Mouse (Mus musculus) kidney, embryonic 14.5 days (tissue): ENCODE results near the gene C1qtnf7. TPM values are rescaled to one million over a fixed set of nuclear protein-coding genes. Genes with fewer than 3 reads are reported as not detected.

Experiments
- ATAC-seq: fragments of 200-750 bp; cut with Nextera tagmentation; 2 replicates; pipeline ENCODE4 v1.8.0; 2017; ENCODE audit warnings: moderate number of reproducible peaks, mild to moderate bottlenecking, moderate TSS enrichment, moderate library complexity; ENCODE audit not compliant: low FRiP score, low TSS enrichment
- H3K27ac ChIP-seq: fragments of 300-500 bp; sonication (generic); 2 replicates; pipeline ENCODE4 v1.5.1; 2014; ENCODE audit warnings: low read depth, mild to moderate bottlenecking, low read length, moderate library complexity, mixed read lengths
- H3K27me3 ChIP-seq: fragments of 300-500 bp; sonication (generic); 2 replicates; pipeline ENCODE4 v1.6.1; 2014; ENCODE audit warnings: mild to moderate bottlenecking, low read length; ENCODE audit not compliant: control insufficient read depth, insufficient read depth
- H3K36me3 ChIP-seq: fragments of 300-500 bp; sonication (generic); 2 replicates; pipeline ENCODE4 v1.6.1; 2014; ENCODE audit warnings: low read length, mixed read lengths; ENCODE audit not compliant: control insufficient read depth, insufficient read depth
- H3K4me1 ChIP-seq: fragments of 300-500 bp; sonication (generic); 2 replicates; pipeline ENCODE4 v1.6.1; 2014; ENCODE audit warnings: low read length, mixed read lengths; ENCODE audit not compliant: control insufficient read depth, insufficient read depth
- H3K4me2 ChIP-seq: fragments of 300-500 bp; sonication (generic); replicated peaks from 2 replicates; pipeline ENCODE4 v1.6.1; 2014; ENCODE audit warnings: low read depth, mild to moderate bottlenecking, low read length
- H3K4me3 ChIP-seq: fragments of 300-500 bp; sonication (generic); 2 replicates; pipeline ENCODE4 v1.5.1; 2014; ENCODE audit warnings: mild to moderate bottlenecking, low read length
- H3K9ac ChIP-seq: fragments of 300-500 bp; sonication (generic); 2 replicates; pipeline ENCODE4 v1.6.1; 2014; ENCODE audit warnings: low read depth, mild to moderate bottlenecking, low read length, moderate library complexity
- H3K9me3 ChIP-seq: fragments of 300-500 bp; sonication (generic); 2 replicates; pipeline ENCODE4 v1.6.1; 2016; ENCODE audit warnings: low read length; ENCODE audit not compliant: control insufficient read depth
- WGBS: fragments of 180-500 bp; shearing (Covaris S2); extraction: QIAGEN DNeasy Blood & Tissue Kit; methylation state at CpG from one replicate; pipeline ENCODE4 v1.1.7; 2014; 5-methylcytosine and 5-hydroxymethylcytosine counted together
- polyA plus RNA-seq: library from polyadenylated mRNA; unstranded; fragments of >200 nt; fragmentation: Nextera tagmentation; extraction: Ambion mirVana; gene quantifications from 2 replicates; pipeline ENCODE4 v1.2.1, GENCODE M21; 2014

Gene C1qtnf7
- polyA plus RNA-seq, 1 experiment from 2014 or later = 2.4 TPM

- 0 out of 2 replicates have a peak, but pooled peaks have one; percentile 34 for ATAC-seq
- H3K4me1 ChIP-seq = peaks cover 15% of the 10 kb centered on the region; the same call in 1 of the 2 replicates
- H3K4me2 ChIP-seq = peak overlapping the region; percentile 43
- H3K27me3 ChIP-seq = no peaks in the 10 kb centered on the region
- peak overlapping the region; percentile 51; the same call in 1 of the 2 replicates for H3K4me3 ChIP-seq
- 31% methylated on average over 6 of the region's 6 CpGs for WGBS
- no peaks in the 10 kb centered on the region for H3K36me3 ChIP-seq
- H3K27ac ChIP-seq = no peak overlapping the region; the same call in 1 of the 2 replicates
- no peaks in the 10 kb centered on the region for H3K9me3 ChIP-seq
- H3K9ac ChIP-seq = no peak overlapping the region
Measured at GRCm38 (mm10) chr5:43663531-43663930, 148.2 kb downstream of the C1qtnf7 start.

- no peaks in the 10 kb centered on the region for H3K9me3 ChIP-seq
- H3K9ac ChIP-seq = no peak overlapping the region
- H3K4me3 ChIP-seq = no peak overlapping the region
- no peaks in the 10 kb centered on the region for H3K27me3 ChIP-seq
- no peak for ATAC-seq
- 30% methylated on average over 5 of the region's 5 CpGs for WGBS
- H3K27ac ChIP-seq = no peak overlapping the region
- peaks cover 15% of the 10 kb centered on the region; the same call in 1 of the 2 replicates for H3K4me1 ChIP-seq
- H3K4me2 ChIP-seq = no peak overlapping the region
- H3K36me3 ChIP-seq = no peaks in the 10 kb centered on the region
Measured at GRCm38 (mm10) chr5:43665144-43665543, 149.8 kb downstream of the C1qtnf7 start.

Other genes starting within 250 kb of the C1qtnf7 start
- 9.5 and 14.0 TPM in 2 replicates for gene Cc2d2a, start 146.8 kb downstream of the C1qtnf7 start, polyA plus RNA-seq